ENCODE assay signal across 21 mouse cellular contexts in genomic region chr10:29424571-29424970, GRCm38 (mm10).
DNase-seq lines count a peak whose midpoint lies in the region; ATAC-seq and TF ChIP-seq lines count a peak whose summit lies in the region.
"Had no signal": no experiment of that assay in that cellular context is flagged by ENCODE, and none has a peak within 500 bp of the region (broad histone marks: within the 10 kb centered on the region; RNA-seq: fewer than 3 reads in every experiment).

No protein-coding gene starts in this region.

- no peak overlapping the region for H3K27ac ChIP-seq in forebrain, embryonic 14.5 days (ENCODE audit: low read depth, low read length)
- no peak overlapping the region for H3K27ac ChIP-seq in forebrain, embryonic 10.5 days
- H3K27ac ChIP-seq in forebrain, postnatal 0 days (ENCODE audit: low read depth, low read length), result no peak overlapping the region
- H3K27ac ChIP-seq in forebrain, embryonic 13.5 days, result no peak overlapping the region
- H3K27ac ChIP-seq in left cerebral cortex, adult 2 months, result peak overlapping the region; percentile 50; the same call in 1 of the 2 replicates
- H3K27ac ChIP-seq: embryonic facial prominence, embryonic 10.5 days; embryonic facial prominence, embryonic 12.5 days; forebrain, embryonic 15.5 days had no signal

- H3K9me3 ChIP-seq in forebrain, embryonic 14.5 days (replicated peaks; ENCODE audit: control insufficient read depth, low read length), result no peaks in the 10 kb centered on the region
- H3K9me3 ChIP-seq in forebrain, embryonic 10.5 days, result no peaks in the 10 kb centered on the region
- no peaks in the 10 kb centered on the region for H3K9me3 ChIP-seq in forebrain, postnatal 0 days (ENCODE audit: low read length)
- no peaks in the 10 kb centered on the region for H3K9me3 ChIP-seq in forebrain, embryonic 13.5 days (replicated peaks)
- H3K9me3 ChIP-seq: embryonic facial prominence, embryonic 10.5 days; embryonic facial prominence, embryonic 12.5 days; forebrain, embryonic 15.5 days; G1E had no signal

- H3K9ac ChIP-seq in forebrain, embryonic 14.5 days (ENCODE audit: low read length), result no peak overlapping the region
- no peak overlapping the region for H3K9ac ChIP-seq in forebrain, postnatal 0 days
- no peak overlapping the region for H3K9ac ChIP-seq in forebrain, embryonic 13.5 days
- H3K9ac ChIP-seq: embryonic facial prominence, embryonic 12.5 days; forebrain, embryonic 15.5 days had no signal

- intact Hi-C loops in left cerebral cortex, adult 2 months (cut with DNase I), result no loop called here

- no peaks in the 10 kb centered on the region for H3K36me3 ChIP-seq in forebrain, embryonic 14.5 days (ENCODE audit: control insufficient read depth, insufficient read depth, low read length)
- H3K36me3 ChIP-seq in forebrain, embryonic 10.5 days (replicated peaks), result no peaks in the 10 kb centered on the region
- H3K36me3 ChIP-seq in forebrain, postnatal 0 days (ENCODE audit: insufficient read depth), result no peaks in the 10 kb centered on the region
- no peaks in the 10 kb centered on the region for H3K36me3 ChIP-seq in forebrain, embryonic 13.5 days (ENCODE audit: poor library complexity, severe bottlenecking)
- H3K36me3 ChIP-seq: embryonic facial prominence, embryonic 10.5 days; embryonic facial prominence, embryonic 12.5 days; forebrain, embryonic 15.5 days; G1E had no signal

- DNase-seq in forebrain, embryonic 14.5 days (ENCODE audit: low spot score), result peak; percentile 4
- DNase-seq in forebrain, embryonic 10.5 days (ENCODE audit: extremely low spot score, low spot score), result no peak
- peak; percentile 11 for DNase-seq in forebrain, postnatal 0 days
- DNase-seq in left cerebral cortex, adult 2 months (ENCODE audit: extremely low spot score in 1 of 2, low spot score in 2 of 2), result no peak
- no peak for DNase-seq in left cerebral cortex, adult 18-20 months (ENCODE audit: low spot score in 2 of 2)
- DNase-seq: adrenal gland, adult 2 months; adrenal gland, postnatal 10 days; adrenal gland, postnatal 25 days; B cell, adult 2 months; cerebellum, adult 11-12 months; cerebellum, adult 2 months; cerebellum, adult 9-10 months; cerebellum, postnatal 10 days; cerebellum, postnatal 25 days had no signal

- no peak overlapping the region for H3K4me2 ChIP-seq in forebrain, embryonic 14.5 days (ENCODE audit: low read length)
- no peak overlapping the region for H3K4me2 ChIP-seq in forebrain, postnatal 0 days (ENCODE audit: low read depth)
- H3K4me2 ChIP-seq in forebrain, embryonic 13.5 days, result no peak overlapping the region
- H3K4me2 ChIP-seq: embryonic facial prominence, embryonic 12.5 days; forebrain, embryonic 15.5 days had no signal

- no peak for ATAC-seq in forebrain, embryonic 14.5 days
- ATAC-seq in forebrain, postnatal 0 days, result peak; percentile 67
- ATAC-seq in forebrain, embryonic 13.5 days, result no peak
- ATAC-seq: CD4-positive, CD25-positive, alpha-beta regulatory T cell, adult 4 months; forebrain, embryonic 15.5 days had no signal

- WGBS in forebrain, embryonic 14.5 days, result 90% methylated on average over 2 of the region's 2 CpGs
- 91% methylated on average over 2 of the region's 2 CpGs for WGBS in forebrain, embryonic 10.5 days
- WGBS in forebrain, postnatal 0 days, result 66% methylated on average over 2 of the region's 2 CpGs
- WGBS in forebrain, embryonic 13.5 days, result 93% methylated on average over 2 of the region's 2 CpGs

- H3K4me3 ChIP-seq in forebrain, embryonic 14.5 days (ENCODE audit: low read depth, low read length), result no peak overlapping the region
- H3K4me3 ChIP-seq in forebrain, embryonic 10.5 days, result no peak overlapping the region
- H3K4me3 ChIP-seq in forebrain, postnatal 0 days (ENCODE audit: low read depth, low read length), result no peak overlapping the region
- H3K4me3 ChIP-seq in forebrain, embryonic 13.5 days, result no peak overlapping the region
- no peak overlapping the region for H3K4me3 ChIP-seq in left cerebral cortex, adult 2 months
- H3K4me3 ChIP-seq: embryonic facial prominence, embryonic 10.5 days; embryonic facial prominence, embryonic 12.5 days; forebrain, embryonic 15.5 days had no signal

- no peaks in the 10 kb centered on the region for H3K27me3 ChIP-seq in forebrain, embryonic 14.5 days (replicated peaks; ENCODE audit: control insufficient read depth, insufficient read depth, low read length)
- no peaks in the 10 kb centered on the region for H3K27me3 ChIP-seq in forebrain, embryonic 10.5 days (ENCODE audit: poor library complexity, severe bottlenecking)
- H3K27me3 ChIP-seq in forebrain, postnatal 0 days (ENCODE audit: insufficient read depth, low read length), result no peaks in the 10 kb centered on the region
- H3K27me3 ChIP-seq in forebrain, embryonic 13.5 days, result no peaks in the 10 kb centered on the region
- H3K27me3 ChIP-seq: CH12.LX; embryonic facial prominence, embryonic 12.5 days; forebrain, embryonic 15.5 days had no signal

- no peaks in the 10 kb centered on the region for H3K4me1 ChIP-seq in forebrain, embryonic 14.5 days (ENCODE audit: control insufficient read depth, insufficient read depth, low read length)
- H3K4me1 ChIP-seq in forebrain, embryonic 10.5 days, result no peaks in the 10 kb centered on the region
- H3K4me1 ChIP-seq in forebrain, postnatal 0 days (ENCODE audit: insufficient read depth), result no peaks in the 10 kb centered on the region
- no peaks in the 10 kb centered on the region for H3K4me1 ChIP-seq in forebrain, embryonic 13.5 days
- H3K4me1 ChIP-seq: embryonic facial prominence, embryonic 10.5 days; embryonic facial prominence, embryonic 12.5 days; forebrain, embryonic 15.5 days had no signal

- TF ChIP-seq CTCF in forebrain, postnatal 0 days (IDR thresholded peaks at IDR 0.05; ENCODE audit: low read depth), result no peak
- TF ChIP-seq CTCF in left cerebral cortex, adult 2 months (IDR thresholded peaks at IDR 0.05), result no peak

Comparison
In these comparisons a context has a peak if more than half of its experiments do, and no peak if none do; other contexts are left out.
1. DNase-seq: peak in forebrain, embryonic 14.5 days (single experiment) and forebrain, postnatal 0 days (single experiment); none in forebrain, embryonic 10.5 days (single experiment), left cerebral cortex, adult 2 months (0 of 2) and left cerebral cortex, adult 18-20 months (0 of 2).